Mouse (Mus musculus) embryonic fibroblast, embryonic 13.5 days (primary cell): Measurements from ENCODE around the gene Mmp21. TPM values are rescaled to one million over a fixed set of nuclear protein-coding genes. Genes with fewer than 3 reads are reported as not detected.

Experiments
- H3K27ac ChIP-seq: 2 replicates; pipeline ENCODE4 v1.5.1; 2012; ENCODE audit warnings: low read length, control low read depth, inconsistent platforms; ENCODE audit not compliant: insufficient read depth
- H3K4me1 ChIP-seq: 2 replicates; pipeline ENCODE4 v1.6.1; 2011; ENCODE audit warnings: low read length; ENCODE audit not compliant: control insufficient read depth, insufficient read depth
- H3K4me3 ChIP-seq: 2 replicates; pipeline ENCODE4 v1.5.1; 2011; ENCODE audit warnings: mild to moderate bottlenecking, control low read depth, low read length; ENCODE audit not compliant: insufficient read depth
- CTCF ChIP-seq: IDR thresholded peaks from 2 replicates; pipeline ENCODE4 v1.5.1; 2011; ENCODE audit warnings: mild to moderate bottlenecking, control low read depth, low read length, moderate library complexity, borderline replicate concordance; ENCODE audit not compliant: insufficient read depth
- POLR2A ChIP-seq: IDR thresholded peaks from 2 replicates; pipeline ENCODE4 v1.6.1; 2011; ENCODE audit warnings: low read depth, mild to moderate bottlenecking, control low read depth, low read length, moderate library complexity
- polyA plus RNA-seq: library from polyadenylated mRNA; stranded (reverse); fragments of >200 nt; gene quantifications from 2 replicates; pipeline ENCODE4 v1.2.4, GENCODE M21; 2011; ENCODE audit warnings: low read depth; ENCODE audit not compliant: missing spikeins, insufficient read length

Gene Mmp21
- polyA plus RNA-seq, 1 experiment: not detected

- H3K4me1 ChIP-seq: peaks cover 2% of the 10 kb centered on the region; the same call in 1 of the 2 replicates
- no peak overlapping the region for H3K27ac ChIP-seq
- TF ChIP-seq CTCF (no peak), POLR2A (no peak)
- H3K4me3 ChIP-seq: no peak overlapping the region
Measured at GRCm38 (mm10) chr7:133632476-133632875, 47.4 kb downstream of the Mmp21 start.

GRCm38 (mm10) chr7:133630821-133631220 is 49.0 kb downstream of the Mmp21 start:
- TF ChIP-seq CTCF (no peak), POLR2A (no peak)

GRCm38 (mm10) chr7:133627184-133627936 is 52.5 kb downstream of the Mmp21 start:
- Histone ChIP-seq H3K4me3 (no peak overlapping the region), H3K4me1 (no peaks in the 10 kb centered on the region), H3K27ac (no peak overlapping the region)
- TF ChIP-seq CTCF (no peak), POLR2A (no peak)

More at GRCm38 (mm10) chr7:133630821-133631220, 49.0 kb downstream of the Mmp21 start:
- Histone ChIP-seq H3K27ac (no peak overlapping the region), H3K4me1 (peaks cover 2% of the 10 kb centered on the region; the same call in 1 of the 2 replicates), H3K4me3 (no peak overlapping the region)

Other genes with a start within 250 kb of the Mmp21 start
- not detected in 2 replicates for gene Tex36, start 77.9 kb downstream of the Mmp21 start, polyA plus RNA-seq
- gene Edrf1, start 42.5 kb downstream of the Mmp21 start, polyA plus RNA-seq: 13.3 and 16.6 TPM in 2 replicates
- 86.5 and 100 TPM in 2 replicates for gene Bccip, start 29.3 kb upstream of the Mmp21 start, polyA plus RNA-seq
- gene Uros, start 30.0 kb upstream of the Mmp21 start, polyA plus RNA-seq: 15.9 and 19.4 TPM in 2 replicates
- not detected in 2 replicates for gene Fank1, start 96.8 kb upstream of the Mmp21 start, polyA plus RNA-seq
- gene Dhx32, start 102.7 kb upstream of the Mmp21 start, polyA plus RNA-seq: 20.5 and 28.9 TPM in 2 replicates